Mouse (Mus musculus): ENCODE data around the gene Galnt9.

The Galnt9 gene

DNA sequence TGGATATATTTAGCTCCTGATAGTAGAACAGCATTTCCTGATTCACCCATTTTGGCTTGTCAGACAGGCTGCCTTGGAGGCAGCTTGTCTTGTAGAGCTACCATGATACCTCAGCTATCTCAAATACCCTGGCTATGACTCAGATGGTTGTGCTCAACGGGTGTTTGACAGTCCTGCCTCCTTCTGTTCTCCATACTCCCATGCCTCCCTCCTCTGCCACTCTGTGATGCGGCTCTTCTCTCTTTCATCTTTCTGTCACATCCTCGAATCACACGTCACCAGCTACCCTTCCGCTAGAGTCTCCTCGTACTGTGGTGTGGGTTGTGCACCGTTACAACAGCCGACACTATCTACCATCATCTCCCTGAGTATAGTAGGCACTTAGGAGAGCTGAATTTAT lies 50.3 kb downstream of the Galnt9 start:
- no peak for DNase-seq

DNA sequence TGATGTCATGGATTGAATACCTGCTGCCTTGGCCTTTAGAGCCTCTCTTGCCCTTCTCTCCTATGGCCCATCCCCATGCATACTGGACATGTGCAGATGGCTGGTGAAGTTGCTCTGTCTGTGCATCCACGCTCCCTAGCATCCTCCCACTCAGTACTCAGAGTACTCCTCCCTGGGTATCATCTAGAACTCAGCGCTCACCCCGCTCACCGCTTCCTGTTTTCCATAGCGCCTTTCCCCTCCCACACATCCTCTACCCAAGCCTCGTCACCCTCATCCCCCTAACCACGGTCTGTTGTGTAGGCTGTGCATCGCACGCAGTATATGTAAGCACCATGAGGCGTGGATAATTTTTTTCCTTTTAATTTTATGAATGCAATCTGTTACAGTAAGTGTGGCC lies 51.2 kb downstream of the Galnt9 start:
- no peak for DNase-seq

DNA sequence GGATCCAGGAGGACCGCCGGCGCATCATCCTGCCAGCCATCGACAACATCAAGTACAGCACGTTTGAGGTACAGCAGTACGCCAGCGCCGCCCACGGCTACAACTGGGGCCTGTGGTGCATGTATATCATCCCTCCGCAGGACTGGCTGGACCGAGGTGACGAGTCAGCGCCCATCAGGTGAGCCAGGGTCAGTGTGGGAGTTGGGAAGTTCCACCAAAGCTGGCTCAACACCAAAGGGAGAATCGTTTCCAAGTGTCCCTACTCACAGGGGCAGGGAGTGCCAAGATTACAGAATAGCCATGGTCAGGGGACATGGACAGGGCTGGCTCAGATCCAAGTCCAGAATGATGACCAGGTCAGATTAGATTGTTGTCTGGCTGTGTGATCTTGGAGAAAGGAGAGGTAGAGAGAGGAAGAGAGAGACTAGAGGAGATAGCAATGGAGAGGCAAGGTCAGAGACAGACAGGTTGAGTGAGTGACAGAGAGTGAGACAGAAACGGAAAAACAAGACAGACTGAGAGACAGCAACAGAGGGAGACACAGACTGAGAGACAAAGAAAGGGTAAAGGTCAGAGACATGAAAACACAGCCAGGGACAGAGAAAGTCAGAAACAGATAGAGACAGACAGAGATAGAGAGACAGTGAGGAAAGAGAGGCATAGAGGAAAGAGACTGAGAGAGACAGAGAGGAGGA lies 52.1 kb downstream of the Galnt9 start:
- DNase-seq: peak; percentile 17

DNA sequence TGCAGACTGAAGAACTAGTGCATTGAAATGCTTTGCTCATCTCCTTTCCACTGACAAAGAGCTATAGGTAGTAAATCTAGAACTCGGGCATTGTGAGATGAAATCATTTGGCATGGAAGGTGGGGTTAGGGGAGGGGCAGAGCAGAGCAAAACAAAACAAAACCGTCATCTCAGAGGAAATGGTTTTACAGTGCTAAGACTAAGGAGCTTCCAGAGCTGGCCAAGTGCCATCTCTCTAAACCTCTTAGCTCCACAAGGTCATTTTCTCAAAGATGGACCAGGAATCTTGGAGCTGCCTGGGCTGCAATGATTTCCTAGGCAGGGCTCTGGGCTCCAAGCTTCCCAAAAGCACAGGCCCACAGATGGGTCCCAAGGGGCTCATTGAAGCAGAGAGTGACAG lies 53.3 kb downstream of the Galnt9 start:
- DNase-seq: peak; percentile 69

DNA sequence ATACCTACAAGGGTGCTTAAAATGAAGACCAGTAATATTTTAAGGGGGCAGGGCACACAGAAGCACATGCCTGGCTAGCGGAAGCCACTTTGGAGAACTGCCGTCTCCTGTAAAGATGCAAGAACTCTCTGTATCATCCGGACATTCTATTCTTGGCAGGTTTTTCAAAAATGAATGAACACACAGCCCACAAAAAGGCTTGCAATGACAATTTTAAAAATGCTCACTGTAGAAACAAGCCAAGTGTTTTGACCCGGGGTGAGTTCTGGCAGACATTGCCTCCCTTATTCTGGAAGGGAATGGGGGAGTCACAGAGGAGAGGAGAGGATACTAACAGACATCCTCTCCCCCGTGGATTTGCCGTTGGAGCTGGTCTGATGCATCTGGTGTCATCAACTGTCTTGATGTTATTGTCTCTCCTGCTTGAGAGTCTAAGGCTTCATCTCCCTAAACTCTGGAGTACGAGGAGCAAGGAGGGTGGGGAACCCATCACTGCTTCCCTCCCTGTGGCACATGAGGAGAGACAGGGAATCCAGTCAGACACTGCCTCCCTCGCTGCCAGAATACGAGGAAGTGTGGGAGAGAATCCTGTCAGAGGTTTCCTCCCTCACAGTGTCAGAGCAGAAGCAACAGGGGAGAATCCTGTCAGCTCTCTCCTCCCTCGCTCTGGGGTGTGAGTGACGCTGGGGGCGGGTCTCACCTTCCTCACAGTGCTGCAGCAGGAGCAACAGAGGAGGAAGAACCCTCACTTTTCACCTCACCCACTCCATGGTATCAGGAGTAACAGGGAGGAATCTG lies 54.3 kb downstream of the Galnt9 start:
- peak; percentile 53 for DNase-seq

DNA sequence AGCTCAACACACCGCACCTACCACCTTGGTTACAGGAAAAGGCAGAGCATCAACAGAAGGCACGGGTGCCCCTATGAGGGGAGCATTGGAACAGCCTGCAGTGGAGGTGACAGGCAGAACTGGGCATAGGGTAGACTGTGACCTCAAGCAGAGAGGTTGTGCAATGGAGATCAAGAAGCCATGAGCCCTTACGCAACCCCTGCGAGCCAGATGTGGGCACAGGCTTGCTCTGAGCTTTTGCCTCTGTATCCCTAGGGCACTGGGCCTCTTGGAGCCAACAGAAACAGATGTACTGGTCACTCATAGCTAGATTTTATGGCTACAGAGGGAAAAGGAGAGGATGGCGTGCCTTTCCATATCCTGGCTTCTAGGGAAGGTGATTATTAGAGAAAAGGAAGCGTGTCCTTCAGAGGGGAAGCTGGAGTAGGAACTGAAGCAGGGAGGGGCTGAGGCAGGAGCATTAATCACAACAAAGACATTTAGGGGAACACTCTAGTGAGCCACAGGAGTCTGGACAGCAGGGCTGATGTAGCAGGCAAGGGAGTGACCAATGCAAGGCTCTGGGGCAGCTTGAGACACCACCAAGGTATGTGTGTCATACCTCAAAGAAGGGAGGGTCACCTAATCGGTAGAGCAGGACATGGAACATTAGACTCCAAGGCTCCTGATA lies 59.0 kb downstream of the Galnt9 start:
- DNase-seq: no peak

DNA sequence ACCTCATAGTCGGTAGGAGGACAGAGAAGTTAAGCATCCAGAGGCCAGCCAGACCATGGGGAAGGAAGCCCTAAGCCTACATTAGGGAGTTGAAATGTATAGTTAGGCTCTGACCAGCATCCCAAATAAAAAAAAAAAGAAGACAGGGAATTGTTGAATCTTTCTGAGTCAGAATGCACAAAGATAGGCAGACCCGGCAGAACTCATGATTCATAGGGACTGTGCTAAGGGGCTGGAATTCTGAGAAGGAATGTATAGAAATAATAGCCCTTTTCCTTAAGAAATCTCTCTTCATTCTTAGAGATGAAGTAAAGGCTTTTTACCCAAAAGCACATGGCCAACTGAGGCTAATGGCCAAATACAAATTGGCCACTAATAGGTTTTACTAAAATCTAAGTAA lies 60.2 kb downstream of the Galnt9 start:
- DNase-seq: no peak

DNA sequence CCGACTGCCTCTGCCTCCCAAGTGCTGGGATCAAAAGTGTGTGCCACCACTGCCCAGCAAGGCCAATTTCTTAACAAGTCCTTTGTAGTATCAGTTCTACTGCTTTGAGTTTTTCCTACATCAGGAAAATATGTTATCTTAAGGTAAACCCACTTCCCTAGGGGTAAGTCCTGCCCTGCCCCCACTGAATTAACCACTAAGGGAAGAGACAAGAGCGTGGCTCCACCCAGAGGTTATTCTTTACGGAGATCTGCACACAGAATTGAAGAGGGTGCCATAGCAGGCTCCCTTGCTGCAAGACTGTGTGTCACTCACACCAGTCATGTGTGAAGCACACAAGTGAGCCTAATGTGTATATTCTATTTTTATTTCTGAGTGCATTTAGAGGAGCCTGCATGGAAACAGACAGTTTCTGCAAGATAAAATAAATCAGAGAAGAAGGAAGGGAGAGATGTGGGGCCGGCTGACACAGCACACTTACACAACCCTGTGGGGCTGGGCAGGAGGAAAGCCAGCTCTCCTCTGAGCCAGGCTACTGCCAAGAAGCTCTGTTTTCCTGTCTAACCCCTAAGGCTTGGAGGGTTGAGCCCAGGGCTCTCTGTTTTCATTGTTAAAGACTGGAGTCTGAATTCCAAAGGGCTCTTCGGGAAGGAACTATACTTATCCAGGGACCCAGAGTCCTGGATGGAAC lies 61.5 kb downstream of the Galnt9 start:
- no peak for DNase-seq

DNA sequence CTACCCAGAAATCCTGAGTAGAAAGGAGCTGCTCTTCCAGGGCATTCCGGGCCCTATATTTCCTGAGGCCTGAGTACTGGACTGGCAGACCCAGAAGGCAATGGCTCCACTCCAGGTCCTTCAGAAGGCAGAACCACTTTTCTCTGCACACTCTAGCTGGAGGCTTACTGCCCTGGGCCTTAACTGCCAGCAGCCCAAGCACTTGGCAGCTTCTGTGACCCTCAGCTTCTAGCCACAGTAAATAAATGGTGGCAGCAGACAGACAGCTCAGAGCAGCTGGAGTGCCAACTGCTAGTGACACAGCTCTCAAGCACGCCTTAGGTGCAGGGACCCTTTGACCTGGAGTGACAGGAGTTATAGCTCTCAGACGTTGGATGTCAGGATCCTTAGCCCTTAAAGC lies 63.6 kb downstream of the Galnt9 start:
- no peak for DNase-seq

DNA sequence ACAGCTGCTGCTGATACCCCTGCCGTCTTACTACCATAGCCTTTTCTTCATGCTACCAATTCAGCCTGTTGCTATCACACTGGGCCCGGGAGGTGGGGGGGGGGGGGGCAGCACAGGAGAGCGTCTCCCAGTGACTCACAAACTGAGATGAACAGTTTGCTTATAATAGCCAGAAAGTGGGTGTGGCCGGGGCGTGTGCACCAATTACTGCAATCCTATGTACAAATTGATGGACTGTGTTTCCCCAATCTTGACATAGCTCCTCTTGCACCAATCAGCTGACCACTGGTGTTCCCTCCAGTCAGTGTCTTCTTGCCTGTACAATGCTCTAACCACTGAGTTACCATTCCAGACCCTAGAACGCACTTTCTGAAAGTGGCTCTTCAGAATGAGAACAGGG lies 64.2 kb downstream of the Galnt9 start:
- DNase-seq: no peak

DNA sequence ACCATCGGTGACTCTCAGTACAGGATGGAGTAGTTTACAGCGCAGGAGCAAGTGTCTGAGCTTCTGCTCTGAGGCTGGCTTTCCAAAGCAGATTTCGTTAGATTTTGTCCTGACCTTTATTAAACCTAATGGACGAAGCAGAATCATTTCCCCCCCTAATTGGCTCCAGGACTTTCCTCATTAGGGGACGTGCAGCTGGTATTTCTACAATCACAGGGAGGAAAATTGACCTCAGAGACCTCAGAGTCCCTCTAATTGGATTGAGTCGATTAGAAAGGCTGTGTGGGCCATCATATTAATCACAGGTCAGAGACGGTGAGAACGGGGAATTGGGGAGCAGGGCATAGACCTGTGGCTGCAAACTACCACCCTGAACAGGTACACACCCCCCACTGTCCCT lies 64.8 kb downstream of the Galnt9 start:
- DNase-seq: no peak

DNA sequence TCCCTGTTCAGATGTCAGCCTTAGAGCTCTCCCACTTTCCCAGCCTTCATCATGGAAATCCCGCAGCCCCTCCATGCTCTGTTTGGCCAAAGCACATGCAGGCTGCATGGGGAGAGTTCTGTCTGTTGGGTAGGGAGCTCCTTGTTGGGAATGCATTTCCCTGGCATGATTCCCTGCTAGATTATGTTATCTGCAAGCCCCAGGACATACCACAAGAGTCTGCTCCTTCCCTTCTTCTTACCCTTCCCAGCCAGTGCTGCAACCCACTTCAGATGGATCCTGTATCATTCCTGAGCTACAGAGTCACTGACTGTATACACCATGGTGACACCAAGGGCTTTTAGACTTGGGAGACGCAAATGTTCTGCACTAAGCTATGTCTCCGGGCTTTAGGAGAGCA lies 65.3 kb downstream of the Galnt9 start:
- no peak for DNase-seq

DNA sequence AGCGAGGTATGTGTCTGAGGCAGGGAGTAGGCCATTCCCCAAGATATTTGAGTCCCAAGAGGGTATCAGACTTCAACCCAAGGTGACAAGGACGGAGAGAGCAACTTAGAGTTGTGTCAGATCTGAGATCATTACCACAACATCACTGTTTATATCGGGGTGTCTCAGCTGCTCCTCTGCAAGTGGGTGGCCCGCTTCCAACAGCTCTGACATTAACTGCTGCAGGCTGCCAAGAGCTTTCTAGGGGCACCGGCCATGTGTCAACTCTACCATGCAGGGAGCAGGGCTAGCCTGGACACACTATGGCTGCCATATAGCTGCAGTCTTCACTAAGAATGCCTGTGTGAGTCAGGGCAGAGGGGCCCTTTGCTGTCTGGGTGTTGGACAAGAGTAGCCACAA lies 65.7 kb downstream of the Galnt9 start:
- no peak for DNase-seq

DNA sequence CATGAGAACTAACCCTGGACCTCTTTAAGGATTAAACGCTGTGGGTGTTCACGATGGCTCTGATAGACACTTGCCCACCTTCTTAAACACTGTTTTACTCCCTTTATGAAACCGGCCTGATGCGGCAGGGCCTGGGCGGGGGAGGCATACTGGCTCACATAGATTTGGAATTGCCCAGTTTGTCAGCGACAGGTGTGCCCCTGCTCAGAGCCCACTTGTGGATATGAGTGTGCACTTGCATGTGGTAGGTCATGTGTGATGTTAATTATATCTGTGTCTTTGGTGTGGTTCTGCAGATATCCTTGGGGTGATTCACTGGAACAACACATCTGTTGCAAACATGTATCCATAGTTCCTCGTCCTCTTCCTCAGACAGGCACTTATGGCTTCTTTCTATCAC lies 66.3 kb downstream of the Galnt9 start:
- no peak for DNase-seq

DNA sequence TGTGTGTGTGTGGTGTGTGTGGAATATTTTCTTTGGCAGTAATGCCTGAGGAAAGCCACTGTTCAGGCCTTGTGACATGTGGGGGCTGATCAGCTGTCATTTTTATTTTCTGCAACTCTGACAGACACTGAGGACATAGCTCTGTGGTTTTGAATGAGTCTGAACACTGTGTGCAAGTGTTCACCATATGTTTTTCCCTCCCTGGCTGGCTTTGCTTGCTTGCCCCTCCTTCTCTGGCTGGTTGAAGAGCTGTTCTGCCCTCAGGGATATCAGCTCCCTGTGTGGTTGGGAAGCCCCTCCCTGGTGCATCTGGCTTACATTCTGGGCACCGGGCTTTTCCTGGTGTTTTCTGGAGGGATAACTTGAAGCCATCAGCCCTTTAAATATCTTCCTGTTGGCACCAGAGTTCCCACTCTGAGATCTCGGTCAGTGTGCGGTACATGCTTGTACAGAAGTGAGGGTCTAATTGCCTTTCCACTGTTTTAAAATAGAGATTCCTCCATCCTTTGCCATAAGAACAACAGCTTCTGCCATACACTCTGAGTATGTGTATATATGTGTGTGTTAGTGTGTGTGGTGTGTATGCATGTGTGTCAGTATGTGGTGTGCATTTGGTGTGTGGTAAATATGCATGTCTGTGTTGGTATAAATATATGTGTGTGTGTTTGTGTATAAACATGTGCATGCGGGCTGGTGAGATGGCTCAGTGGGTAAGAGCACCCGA lies 67.4 kb downstream of the Galnt9 start:
- no peak for DNase-seq

DNA sequence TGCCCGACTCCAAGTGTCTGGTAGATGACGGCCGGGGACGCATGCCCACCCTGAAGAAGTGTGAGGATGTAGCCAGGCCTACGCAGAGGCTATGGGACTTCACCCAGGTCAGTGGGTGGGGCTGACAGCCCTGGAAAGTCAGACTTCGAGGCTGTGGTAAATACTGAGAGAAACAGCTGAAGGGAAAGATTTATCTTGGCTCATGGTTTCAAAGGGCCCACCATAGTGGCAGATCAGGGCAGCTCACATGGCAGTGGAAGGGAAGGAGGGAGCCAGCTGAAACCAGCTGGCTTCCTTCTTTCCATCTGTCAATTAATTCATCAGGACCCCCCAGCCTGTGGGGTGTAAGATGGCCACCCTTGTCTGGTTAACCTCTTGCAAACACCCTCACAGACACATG lies 75.1 kb downstream of the Galnt9 start:
- DNase-seq: no peak

DNA sequence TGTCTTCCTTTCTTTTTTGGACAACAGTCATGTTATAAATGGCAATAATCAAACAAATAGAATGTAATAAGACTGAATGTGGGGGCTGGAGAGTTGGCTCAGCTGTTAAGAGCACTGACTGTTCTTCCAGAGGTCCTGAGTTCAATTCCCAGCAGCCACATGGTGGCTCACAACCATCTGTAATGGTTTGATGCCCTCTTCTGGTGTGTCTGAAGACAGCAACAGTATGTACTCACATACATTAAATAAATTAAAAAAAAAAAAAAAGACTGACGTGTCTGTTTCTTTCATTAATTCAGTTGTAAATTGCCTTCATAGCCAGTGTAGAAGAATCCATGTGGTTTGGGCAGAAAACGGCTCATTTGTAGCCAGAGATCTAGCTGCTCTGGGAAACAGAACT lies 80.2 kb downstream of the Galnt9 start:
- no peak for DNase-seq

DNA sequence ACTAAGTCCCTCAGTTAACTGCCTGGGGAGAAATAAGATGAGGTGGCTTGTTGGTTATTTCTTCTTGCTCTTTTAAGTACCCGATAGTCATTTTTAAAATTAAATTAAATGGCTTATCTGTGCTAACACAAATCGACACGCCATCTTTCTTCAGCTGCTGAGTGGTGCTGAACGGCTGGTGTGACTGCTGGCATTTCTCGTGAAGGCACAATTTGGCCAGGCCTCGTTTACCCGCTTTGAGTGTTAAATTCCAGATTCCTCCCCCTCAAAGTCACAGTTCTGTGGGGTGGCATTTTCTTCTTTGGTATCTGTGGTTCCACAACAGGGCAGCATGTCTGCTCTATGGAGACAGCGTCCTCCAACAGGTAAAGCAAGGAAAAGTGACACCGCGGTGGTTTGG lies 83.2 kb downstream of the Galnt9 start:
- DNase-seq: no peak

DNA sequence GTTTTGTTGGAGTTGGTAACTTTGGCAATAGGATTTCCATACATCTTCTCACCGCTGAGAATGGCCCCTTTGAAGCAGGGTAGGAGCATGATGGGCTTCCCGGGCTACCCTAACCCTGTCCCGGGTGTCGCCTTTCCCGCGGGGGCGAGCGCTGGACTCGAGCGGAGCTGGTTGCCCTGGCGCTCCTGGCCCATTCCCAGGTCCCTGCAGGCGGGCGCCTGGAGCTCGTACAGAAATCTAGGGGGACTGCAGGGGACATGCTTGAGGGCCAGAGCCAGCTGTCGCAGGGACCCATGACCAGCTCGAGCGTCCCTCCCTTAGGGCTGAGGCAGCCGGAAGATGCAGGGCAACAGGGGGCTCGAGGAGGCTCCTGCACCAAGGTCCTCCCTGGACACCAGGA lies 84.0 kb downstream of the Galnt9 start:
- no peak for DNase-seq

DNA sequence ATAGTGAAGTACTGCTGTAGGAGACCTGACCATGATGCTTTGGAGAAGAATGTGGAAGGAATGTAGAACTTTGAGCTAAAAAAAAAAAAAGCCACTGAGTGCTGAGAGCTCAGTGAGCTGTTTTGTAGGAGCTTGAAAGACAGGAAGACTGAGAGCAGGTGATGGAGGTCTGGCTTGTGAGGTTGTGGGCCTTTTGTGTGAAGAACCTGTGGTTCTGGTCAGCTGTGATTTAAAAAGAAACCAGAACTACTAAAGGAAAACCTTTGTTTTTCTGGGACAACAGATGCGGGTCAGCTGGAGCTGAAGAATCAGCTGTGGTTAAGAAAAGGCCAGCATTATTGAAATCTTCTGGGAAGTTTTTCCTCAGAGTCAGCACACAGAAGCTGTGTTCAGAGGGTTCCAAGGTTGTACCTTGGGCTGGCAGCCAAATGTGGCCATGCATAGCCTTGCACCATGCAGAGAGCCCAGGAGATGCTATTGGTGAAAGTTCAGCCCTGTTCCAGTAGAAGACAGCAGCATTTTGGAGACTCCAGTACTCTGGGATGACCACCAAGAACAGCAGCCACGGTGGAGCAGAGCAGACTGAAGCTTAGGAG lies 85.5 kb downstream of the Galnt9 start:
- peak; percentile 72 for DNase-seq

DNA sequence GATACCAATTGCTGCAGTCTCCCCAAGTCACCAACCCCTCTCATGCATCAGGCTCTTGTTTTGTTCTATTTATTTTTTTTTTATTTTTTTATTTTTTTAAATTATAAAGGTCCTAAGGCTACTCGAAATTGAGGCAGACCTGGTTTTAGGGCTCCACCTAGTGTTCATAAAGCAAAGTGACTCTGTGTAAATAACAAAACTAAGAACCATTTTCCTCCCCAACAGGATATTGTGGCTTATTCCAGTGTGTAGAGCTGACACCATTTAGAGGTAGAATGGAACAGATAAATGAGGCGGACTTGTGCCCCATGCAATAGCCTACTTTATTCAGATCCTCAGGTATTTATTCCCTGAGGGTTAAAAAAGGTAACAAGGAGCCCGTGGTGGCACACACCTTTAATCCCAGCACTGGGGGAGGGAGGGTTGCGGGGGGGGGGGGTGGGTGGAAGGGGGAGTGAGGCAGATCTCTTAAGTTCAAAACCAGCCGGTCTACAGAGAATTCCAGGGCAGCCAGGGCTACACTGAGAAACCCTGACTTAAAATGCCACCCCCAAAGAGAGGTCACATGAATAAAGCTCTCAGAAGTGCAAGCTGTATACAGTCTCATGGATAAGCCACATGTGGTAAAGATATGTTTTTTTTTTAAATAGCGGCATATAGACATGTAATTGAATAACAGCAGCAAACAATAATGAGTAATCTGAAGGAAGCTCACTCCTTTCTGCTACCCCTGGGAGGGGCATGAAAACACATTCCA lies 92.0 kb downstream of the Galnt9 start:
- DNase-seq: no peak
